ENCODE assay signal across 27 mouse cellular contexts in genomic region chr1:154663721-154664120, GRCm38 (mm10).
DNase-seq lines count a peak whose midpoint lies in the region; ATAC-seq and TF ChIP-seq lines count a peak whose summit lies in the region.
"Had no signal": no experiment of that assay in that cellular context is flagged by ENCODE, and none has a peak within 500 bp of the region (broad histone marks: within the 10 kb centered on the region; RNA-seq: fewer than 3 reads in every experiment).

No protein-coding gene starts in this region.

- no peak overlapping the region for H3K9ac ChIP-seq in forebrain, embryonic 14.5 days (ENCODE audit: low read length)
- no peak overlapping the region for H3K9ac ChIP-seq in forebrain, embryonic 11.5 days (ENCODE audit: low read length)
- no peak overlapping the region for H3K9ac ChIP-seq in midbrain, postnatal 0 days (replicated peaks; ENCODE audit: low read length, poor library complexity, severe bottlenecking)
- H3K9ac ChIP-seq in midbrain, embryonic 14.5 days (replicated peaks; ENCODE audit: low read length): no peak overlapping the region
- H3K9ac ChIP-seq: forebrain, embryonic 15.5 days; heart, embryonic 13.5 days; intestine, embryonic 15.5 days; limb, embryonic 12.5 days; liver, embryonic 15.5 days; lung, embryonic 14.5 days; midbrain, embryonic 15.5 days; neural tube, embryonic 12.5 days had no signal

- H3K4me3 ChIP-seq in forebrain, embryonic 14.5 days (ENCODE audit: low read depth, low read length): no peak overlapping the region
- no peak overlapping the region for H3K4me3 ChIP-seq in forebrain, embryonic 11.5 days (ENCODE audit: low read depth, low read length)
- H3K4me3 ChIP-seq in midbrain, postnatal 0 days (ENCODE audit: low read depth, low read length): no peak overlapping the region
- no peak overlapping the region for H3K4me3 ChIP-seq in midbrain, embryonic 14.5 days (replicated peaks; ENCODE audit: low read depth, low read length)
- H3K4me3 ChIP-seq: forebrain, embryonic 15.5 days; gastrocnemius, adult 2 months; heart, embryonic 13.5 days; hindbrain, embryonic 10.5 days; intestine, embryonic 15.5 days; limb, embryonic 12.5 days; liver, embryonic 15.5 days; midbrain, embryonic 15.5 days; neural tube, embryonic 12.5 days had no signal

- no peak for ATAC-seq in forebrain, embryonic 14.5 days
- no peak for ATAC-seq in forebrain, embryonic 11.5 days (replicated peaks; ENCODE audit: low FRiP score)
- no peak for ATAC-seq in midbrain, postnatal 0 days (ENCODE audit: low FRiP score)
- ATAC-seq in midbrain, embryonic 14.5 days (ENCODE audit: low FRiP score, low TSS enrichment): no peak
- ATAC-seq: CD4-positive, CD25-positive, alpha-beta regulatory T cell, adult 4 months; forebrain, embryonic 15.5 days; hindbrain, embryonic 16.5 days; intestine, embryonic 15.5 days; midbrain, embryonic 15.5 days had no signal

- DNase-seq in forebrain, embryonic 14.5 days (ENCODE audit: low spot score): peak; percentile 19
- no peak for DNase-seq in forebrain, embryonic 11.5 days (ENCODE audit: low spot score)
- peak; percentile 19 for DNase-seq in midbrain, postnatal 0 days (ENCODE audit: low spot score)
- no peak for DNase-seq in midbrain, embryonic 14.5 days
- peak; percentile 74 to 85 for DNase-seq in cerebellum, postnatal 14 days
- no peak for DNase-seq in natural killer cell, adult 2 months (ENCODE audit: low spot score in 2 of 2)
- no peak for DNase-seq in ovary, postnatal 36 days (ENCODE audit: low spot score)
- DNase-seq: adrenal gland, postnatal 25 days; gastrocnemius, adult 2 months; gastrocnemius, postnatal 36 days; heart, postnatal 10 days; kidney, adult 2 months; kidney, postnatal 4 days; lung, embryonic 14.5 days; lung, postnatal 14 days; right cerebral cortex, postnatal 4 days; thymus, postnatal 4 days had no signal

- TF ChIP-seq CTCF in midbrain, postnatal 0 days (IDR thresholded peaks at IDR 0.05): no peak

- no peaks in the 10 kb centered on the region for H3K36me3 ChIP-seq in forebrain, embryonic 14.5 days (ENCODE audit: control insufficient read depth, insufficient read depth, low read length)
- no peaks in the 10 kb centered on the region for H3K36me3 ChIP-seq in forebrain, embryonic 11.5 days (ENCODE audit: control insufficient read depth, insufficient read depth, low read length)
- H3K36me3 ChIP-seq in midbrain, postnatal 0 days (ENCODE audit: insufficient read depth, low read length): no peaks in the 10 kb centered on the region
- H3K36me3 ChIP-seq in midbrain, embryonic 14.5 days (ENCODE audit: control insufficient read depth, insufficient read depth, low read length): no peaks in the 10 kb centered on the region
- H3K36me3 ChIP-seq: forebrain, embryonic 15.5 days; heart, embryonic 13.5 days; hindbrain, embryonic 10.5 days; intestine, embryonic 15.5 days; limb, embryonic 12.5 days; liver, embryonic 15.5 days; midbrain, embryonic 15.5 days; neural tube, embryonic 12.5 days had no signal

- H3K4me1 ChIP-seq in forebrain, embryonic 14.5 days (ENCODE audit: control insufficient read depth, insufficient read depth, low read length): peaks cover 8% of the 10 kb centered on the region
- H3K4me1 ChIP-seq in forebrain, embryonic 11.5 days (replicated peaks; ENCODE audit: control insufficient read depth, insufficient read depth, low read length): no peaks in the 10 kb centered on the region
- H3K4me1 ChIP-seq in midbrain, postnatal 0 days (ENCODE audit: insufficient read depth, low read length): peaks cover 17% of the 10 kb centered on the region; the same call in 1 of the 2 replicates
- H3K4me1 ChIP-seq in midbrain, embryonic 14.5 days (ENCODE audit: control insufficient read depth, insufficient read depth, low read length): peaks cover 16% of the 10 kb centered on the region
- H3K4me1 ChIP-seq: heart, embryonic 13.5 days; intestine, embryonic 15.5 days; limb, embryonic 12.5 days; liver, embryonic 15.5 days had no signal

- no peak overlapping the region for H3K4me2 ChIP-seq in forebrain, embryonic 14.5 days (ENCODE audit: low read length)
- no peak overlapping the region for H3K4me2 ChIP-seq in forebrain, embryonic 11.5 days (ENCODE audit: low read depth, low read length, severe bottlenecking)
- no peak overlapping the region for H3K4me2 ChIP-seq in midbrain, postnatal 0 days (ENCODE audit: low read depth, low read length, poor library complexity, severe bottlenecking)
- no peak overlapping the region for H3K4me2 ChIP-seq in midbrain, embryonic 14.5 days (ENCODE audit: low read length)
- H3K4me2 ChIP-seq: forebrain, embryonic 15.5 days; heart, embryonic 13.5 days; intestine, embryonic 15.5 days; limb, embryonic 12.5 days; liver, embryonic 15.5 days; lung, embryonic 14.5 days; midbrain, embryonic 15.5 days; neural tube, embryonic 12.5 days had no signal

- no peaks in the 10 kb centered on the region for H3K9me3 ChIP-seq in forebrain, embryonic 14.5 days (replicated peaks; ENCODE audit: control insufficient read depth, low read length)
- no peaks in the 10 kb centered on the region for H3K9me3 ChIP-seq in forebrain, embryonic 11.5 days (ENCODE audit: control insufficient read depth, low read length)
- H3K9me3 ChIP-seq in midbrain, postnatal 0 days (ENCODE audit: low read length): no peaks in the 10 kb centered on the region
- H3K9me3 ChIP-seq in midbrain, embryonic 14.5 days (ENCODE audit: control insufficient read depth, low read length): no peaks in the 10 kb centered on the region
- H3K9me3 ChIP-seq: forebrain, embryonic 15.5 days; heart, embryonic 13.5 days; hindbrain, embryonic 10.5 days; intestine, embryonic 15.5 days; limb, embryonic 12.5 days; liver, embryonic 15.5 days; midbrain, embryonic 15.5 days; neural tube, embryonic 12.5 days had no signal

- no peaks in the 10 kb centered on the region for H3K27me3 ChIP-seq in forebrain, embryonic 14.5 days (replicated peaks; ENCODE audit: control insufficient read depth, insufficient read depth, low read length)
- H3K27me3 ChIP-seq in forebrain, embryonic 11.5 days (ENCODE audit: control insufficient read depth, insufficient read depth, low read length): no peaks in the 10 kb centered on the region
- H3K27me3 ChIP-seq in midbrain, postnatal 0 days (ENCODE audit: insufficient read depth, low read length): no peaks in the 10 kb centered on the region
- no peaks in the 10 kb centered on the region for H3K27me3 ChIP-seq in midbrain, embryonic 14.5 days (ENCODE audit: control insufficient read depth, insufficient read depth, low read length)
- H3K27me3 ChIP-seq: forebrain, embryonic 15.5 days; heart, embryonic 13.5 days; intestine, embryonic 15.5 days; limb, embryonic 12.5 days; liver, embryonic 15.5 days; midbrain, embryonic 15.5 days; neural tube, embryonic 12.5 days had no signal

- no peak overlapping the region for H3K27ac ChIP-seq in forebrain, embryonic 14.5 days (ENCODE audit: low read depth, low read length)
- no peak overlapping the region for H3K27ac ChIP-seq in forebrain, embryonic 11.5 days (ENCODE audit: low read depth, low read length)
- no peak overlapping the region for H3K27ac ChIP-seq in midbrain, postnatal 0 days (ENCODE audit: low read depth, low read length)
- no peak overlapping the region for H3K27ac ChIP-seq in midbrain, embryonic 14.5 days (replicated peaks; ENCODE audit: low read depth, low read length)
- H3K27ac ChIP-seq: forebrain, embryonic 15.5 days; gastrocnemius, adult 2 months; heart, embryonic 13.5 days; hindbrain, embryonic 10.5 days; intestine, embryonic 15.5 days; limb, embryonic 12.5 days; liver, embryonic 15.5 days; midbrain, embryonic 15.5 days; neural tube, embryonic 12.5 days had no signal

Comparison
In these comparisons a context has a peak if more than half of its experiments do, and no peak if none do; other contexts are left out.
1. DNase-seq: peak in forebrain, embryonic 14.5 days (single experiment), midbrain, postnatal 0 days (single experiment) and cerebellum, postnatal 14 days (2 of 2); none in forebrain, embryonic 11.5 days (single experiment), midbrain, embryonic 14.5 days (single experiment), natural killer cell, adult 2 months (0 of 2) and ovary, postnatal 36 days (single experiment).